ENCODE assay signal across 17 mouse cellular contexts in genomic region chr3:154129036-154129435, GRCm38 (mm10).
DNase-seq lines count a peak whose midpoint lies in the region; ATAC-seq lines count a peak whose summit lies in the region.
"Had no signal": no experiment of that assay in that cellular context is flagged by ENCODE, and none has a peak within 500 bp of the region (broad histone marks: within the 10 kb centered on the region; RNA-seq: fewer than 3 reads in every experiment).

No protein-coding gene starts in this region.

- 0 out of 2 replicates have a peak, but pooled peaks have one; percentile 27 for ATAC-seq in megakaryocyte, adult 5-6 weeks (ENCODE audit: poor library complexity, severe bottlenecking)
- ATAC-seq: activated CD4-positive, CD25-positive, alpha-beta regulatory T cell, adult 4 months; CD4-positive, CD25-positive, alpha-beta regulatory T cell, adult 4 months; forebrain, embryonic 13.5 days; forebrain, postnatal 0 days had no signal

- DNase-seq in left cerebral cortex, postnatal 4 days = peak; percentile 21
- DNase-seq in left cerebral cortex, postnatal 10 days (ENCODE audit: extremely low spot score in 1 of 2, low spot score in 2 of 2) = no peak
- DNase-seq in Muller cell, postnatal 12 days (ENCODE audit: inconsistent ontology term) = peak; percentile 89
- DNase-seq in thymus, postnatal 4 days = no peak
- no peak for DNase-seq in thymus, postnatal 10 days (ENCODE audit: low spot score in 2 of 2)
- DNase-seq: adrenal gland, postnatal 25 days; B cell, adult 2 months; cerebellum, adult 2 months; cerebellum, postnatal 25 days; forebrain, postnatal 0 days; gastrocnemius, postnatal 14 days; heart, adult 2 months; heart, postnatal 14 days had no signal

- intact Hi-C loops in left cerebral cortex, postnatal 4 days (cut with DNase I) = no loop called here
- intact Hi-C loops in left cerebral cortex, postnatal 10 days (cut with DNase I) = no loop called here

Comparison
In these comparisons a context has a peak if more than half of its experiments do, and no peak if none do; other contexts are left out.
1. DNase-seq: peak in left cerebral cortex, postnatal 4 days (single experiment) and Muller cell, postnatal 12 days (single experiment); none in left cerebral cortex, postnatal 10 days (0 of 2), thymus, postnatal 4 days (single experiment) and thymus, postnatal 10 days (0 of 2).